Mouse (Mus musculus): ENCODE data around the gene Zfp239.
"Not testable (repeated sequence)": the region's sequence is repeated elsewhere in the genome, so short reads cannot be mapped to it uniquely, and the experiment has no call there.

GRCm38 (mm10) chr6:117846671-117847070 is 15.2 kb upstream of the Zfp239 start:
- TF ChIP-seq CHD1 (IDR thresholded peaks at IDR 0.05; ENCODE audit: low read depth, low read length); EP300 (IDR thresholded peaks at IDR 0.05; ENCODE audit: low read depth in 1 of 2, low read length in 2 of 2); CTCF (IDR thresholded peaks at IDR 0.05 in 2 of 3, conservative IDR thresholded peaks at IDR 0.05 in 1 of 3; ENCODE audit: control insufficient read depth in 1 of 3, insufficient read depth in 1 of 3, low read depth in 2 of 3, low read length in 3 of 3, poor library complexity in 1 of 3, severe bottlenecking in 1 of 3); RAD21 (IDR thresholded peaks at IDR 0.05; ENCODE audit: low read depth, low read length); POLR2A (IDR thresholded peaks at IDR 0.05; ENCODE audit: control insufficient read depth in 1 of 2, insufficient read depth in 1 of 2, low read depth in 1 of 2, low read length in 2 of 2, poor library complexity in 1 of 2); E2F4 (IDR thresholded peaks at IDR 0.05; ENCODE audit: borderline replicate concordance, low read depth, low read length); MYB (IDR thresholded peaks at IDR 0.05; ENCODE audit: low read depth, low read length); ELF1 (IDR thresholded peaks at IDR 0.05; ENCODE audit: low read depth, low read length); JUND (IDR thresholded peaks at IDR 0.05; ENCODE audit: low read depth, low read length); RCOR1 (IDR thresholded peaks at IDR 0.05; ENCODE audit: low read depth, low read length): not testable (repeated sequence)
